Mouse (Mus musculus): ENCODE measurements around the gene Car10. TPM values are rescaled to one million over a fixed set of nuclear protein-coding genes. Genes with fewer than 3 reads are reported as not detected.

Gene Car10
- polyA plus RNA-seq, 1 experiment from 2014 or later: 0.20 TPM

- WGBS: 82% methylated on average over 3 of the region's 3 CpGs
- TF ChIP-seq CTCF (IDR thresholded peaks at IDR 0.05; ENCODE audit: low read depth): no peak
- Histone ChIP-seq H3K9ac (ENCODE audit: low read depth, low read length) (no peak overlapping the region), H3K27me3 (replicated peaks; ENCODE audit: control insufficient read depth, insufficient read depth, low read length) (no peaks in the 10 kb centered on the region), H3K4me2 (replicated peaks; ENCODE audit: low read depth) (no peak overlapping the region), H3K27ac (ENCODE audit: low read depth, low read length) (no peak overlapping the region), H3K4me3 (ENCODE audit: low read depth, low read length) (no peak overlapping the region), H3K9me3 (ENCODE audit: control insufficient read depth) (no peaks in the 10 kb centered on the region), H3K36me3 (ENCODE audit: control insufficient read depth, insufficient read depth) (no peaks in the 10 kb centered on the region), H3K4me1 (replicated peaks; ENCODE audit: control insufficient read depth, insufficient read depth, low read length) (no peaks in the 10 kb centered on the region)
- no peak for ATAC-seq
Measured at GRCm38 (mm10) chr11:93599755-93600154, 501.9 kb downstream of the Car10 start.

- Histone ChIP-seq H3K36me3 (ENCODE audit: control insufficient read depth, insufficient read depth) (no peaks in the 10 kb centered on the region), H3K27me3 (replicated peaks; ENCODE audit: control insufficient read depth, insufficient read depth, low read length) (no peaks in the 10 kb centered on the region), H3K9ac (ENCODE audit: low read depth, low read length) (no peak overlapping the region), H3K27ac (ENCODE audit: low read depth, low read length) (no peak overlapping the region), H3K4me3 (ENCODE audit: low read depth, low read length) (no peak overlapping the region), H3K9me3 (ENCODE audit: control insufficient read depth) (no peaks in the 10 kb centered on the region), H3K4me2 (replicated peaks; ENCODE audit: low read depth) (no peak overlapping the region), H3K4me1 (replicated peaks; ENCODE audit: control insufficient read depth, insufficient read depth, low read length) (no peaks in the 10 kb centered on the region)
- no peak for TF ChIP-seq CTCF (IDR thresholded peaks at IDR 0.05; ENCODE audit: low read depth)
- 76% methylated on average over 1 of the region's 1 CpGs for WGBS
- ATAC-seq: no peak
Measured at GRCm38 (mm10) chr11:93603575-93603974, 505.7 kb downstream of the Car10 start.

- ATAC-seq: no peak
- no peak for TF ChIP-seq CTCF (IDR thresholded peaks at IDR 0.05; ENCODE audit: low read depth)
Measured at GRCm38 (mm10) chr11:93607111-93607510, 509.3 kb downstream of the Car10 start.

GRCm38 (mm10) chr11:93608716-93609115 is 510.9 kb downstream of the Car10 start:
- Histone ChIP-seq H3K36me3 (ENCODE audit: control insufficient read depth, insufficient read depth) (no peaks in the 10 kb centered on the region), H3K4me1 (replicated peaks; ENCODE audit: control insufficient read depth, insufficient read depth, low read length) (no peaks in the 10 kb centered on the region), H3K4me2 (replicated peaks; ENCODE audit: low read depth) (no peak overlapping the region), H3K4me3 (ENCODE audit: low read depth, low read length) (no peak overlapping the region), H3K27ac (ENCODE audit: low read depth, low read length) (no peak overlapping the region), H3K27me3 (replicated peaks; ENCODE audit: control insufficient read depth, insufficient read depth, low read length) (no peaks in the 10 kb centered on the region), H3K9me3 (ENCODE audit: control insufficient read depth) (no peaks in the 10 kb centered on the region), H3K9ac (ENCODE audit: low read depth, low read length) (no peak overlapping the region)
- no peak for TF ChIP-seq CTCF (IDR thresholded peaks at IDR 0.05; ENCODE audit: low read depth)
- 73% methylated on average over 7 of the region's 7 CpGs for WGBS
- ATAC-seq: no peak

More at GRCm38 (mm10) chr11:93607111-93607510, 509.3 kb downstream of the Car10 start:
- Histone ChIP-seq H3K9ac (ENCODE audit: low read depth, low read length) (no peak overlapping the region), H3K4me1 (replicated peaks; ENCODE audit: control insufficient read depth, insufficient read depth, low read length) (no peaks in the 10 kb centered on the region), H3K27me3 (replicated peaks; ENCODE audit: control insufficient read depth, insufficient read depth, low read length) (no peaks in the 10 kb centered on the region), H3K4me3 (ENCODE audit: low read depth, low read length) (no peak overlapping the region), H3K27ac (ENCODE audit: low read depth, low read length) (no peak overlapping the region), H3K9me3 (ENCODE audit: control insufficient read depth) (no peaks in the 10 kb centered on the region), H3K4me2 (replicated peaks; ENCODE audit: low read depth) (no peak overlapping the region), H3K36me3 (ENCODE audit: control insufficient read depth, insufficient read depth) (no peaks in the 10 kb centered on the region)
- 93% methylated on average over 1 of the region's 1 CpGs for WGBS

GRCm38 (mm10) chr11:93612071-93612470 is 514.2 kb downstream of the Car10 start:
- H3K4me3 ChIP-seq (ENCODE audit: low read depth, low read length): no peak overlapping the region
- no peak for TF ChIP-seq CTCF (IDR thresholded peaks at IDR 0.05; ENCODE audit: low read depth)
- no peak overlapping the region for H3K9ac ChIP-seq (ENCODE audit: low read depth, low read length)
- no peaks in the 10 kb centered on the region for H3K9me3 ChIP-seq (ENCODE audit: control insufficient read depth)
- H3K27ac ChIP-seq (ENCODE audit: low read depth, low read length): no peak overlapping the region
- H3K27me3 ChIP-seq (replicated peaks; ENCODE audit: control insufficient read depth, insufficient read depth, low read length): no peaks in the 10 kb centered on the region
- no peak for ATAC-seq
- H3K4me1 ChIP-seq (replicated peaks; ENCODE audit: control insufficient read depth, insufficient read depth, low read length): no peaks in the 10 kb centered on the region
- H3K36me3 ChIP-seq (ENCODE audit: control insufficient read depth, insufficient read depth): no peaks in the 10 kb centered on the region
- no peak overlapping the region for H3K4me2 ChIP-seq (replicated peaks; ENCODE audit: low read depth)
- 87% methylated on average over 4 of the region's 4 CpGs for WGBS

- Histone ChIP-seq H3K27ac (ENCODE audit: low read depth, low read length) (no peak overlapping the region), H3K27me3 (replicated peaks; ENCODE audit: control insufficient read depth, insufficient read depth, low read length) (no peaks in the 10 kb centered on the region), H3K9me3 (ENCODE audit: control insufficient read depth) (no peaks in the 10 kb centered on the region), H3K4me1 (replicated peaks; ENCODE audit: control insufficient read depth, insufficient read depth, low read length) (no peaks in the 10 kb centered on the region), H3K4me2 (replicated peaks; ENCODE audit: low read depth) (no peak overlapping the region), H3K36me3 (ENCODE audit: control insufficient read depth, insufficient read depth) (no peaks in the 10 kb centered on the region), H3K4me3 (ENCODE audit: low read depth, low read length) (no peak overlapping the region), H3K9ac (ENCODE audit: low read depth, low read length) (no peak overlapping the region)
- ATAC-seq: no peak
- no peak for TF ChIP-seq CTCF (IDR thresholded peaks at IDR 0.05; ENCODE audit: low read depth)
Measured at GRCm38 (mm10) chr11:93614851-93615250, 517.0 kb downstream of the Car10 start.

GRCm38 (mm10) chr11:93623605-93624004 is 525.8 kb downstream of the Car10 start:
- ATAC-seq: no peak
- Histone ChIP-seq H3K9me3 (ENCODE audit: control insufficient read depth) (no peaks in the 10 kb centered on the region), H3K4me3 (ENCODE audit: low read depth, low read length) (no peak overlapping the region), H3K36me3 (ENCODE audit: control insufficient read depth, insufficient read depth) (no peaks in the 10 kb centered on the region), H3K9ac (ENCODE audit: low read depth, low read length) (no peak overlapping the region), H3K27me3 (replicated peaks; ENCODE audit: control insufficient read depth, insufficient read depth, low read length) (no peaks in the 10 kb centered on the region), H3K4me1 (replicated peaks; ENCODE audit: control insufficient read depth, insufficient read depth, low read length) (no peaks in the 10 kb centered on the region), H3K27ac (ENCODE audit: low read depth, low read length) (no peak overlapping the region), H3K4me2 (replicated peaks; ENCODE audit: low read depth) (no peak overlapping the region)
- no peak for TF ChIP-seq CTCF (IDR thresholded peaks at IDR 0.05; ENCODE audit: low read depth)
- 82% methylated on average over 5 of the region's 5 CpGs for WGBS

Measured in intestine, postnatal 0 days (tissue).